Mouse (Mus musculus) limb, embryonic 10.5 days (tissue): ENCODE data around the gene Zfp981. TPM values are rescaled to one million over a fixed set of nuclear protein-coding genes. Genes with fewer than 3 reads are reported as not detected.

Experiments
- polyA plus RNA-seq: library from polyadenylated mRNA; unstranded; fragments of >200 nt; fragmentation: Nextera tagmentation; extraction: Ambion mirVana; gene quantifications from 2 replicates; pipeline ENCODE4 v1.2.1, GENCODE M21; 2016

The Zfp981 gene
- polyA plus RNA-seq, 1 experiment from 2014 or later = 0.09 TPM

Other genes starting within 250 kb of the Zfp981 start
- 4.9 and 5.1 TPM in 2 replicates for gene Zfp992, start 53.0 kb upstream of the Zfp981 start, polyA plus RNA-seq
- gene Zfp993, start 108.9 kb downstream of the Zfp981 start, polyA plus RNA-seq = 4.3 and 4.5 TPM in 2 replicates